Mouse (Mus musculus): ENCODE measurements around the gene Txn1.

- TF ChIP-seq CTCF (IDR thresholded peaks at IDR 0.05; ENCODE audit: borderline replicate concordance, insufficient read depth, low read depth, low read length) = no peak
- TF ChIP-seq POLR2A (IDR thresholded peaks at IDR 0.05; ENCODE audit: borderline replicate concordance, insufficient read depth, low read length) = no peak
Measured at GRCm38 (mm10) chr4:57973592-57974268, 17.5 kb upstream of the Txn1 start.

Data from cerebellum, adult 2 months (tissue).